Mouse (Mus musculus) myocyte (in vitro differentiated cells): ENCODE measurements at regions not wholly inside any gene's neighbourhood (a gene's known extent, or its start where the extent isn't known, plus 50 kb on each side); places are given as distances from the start of the nearest gene placed in this dataset.

Source experiments
- H3K27me3 ChIP-seq: one replicate; pipeline ENCODE4 v1.6.1; 2011; ENCODE audit not compliant: control insufficient read depth, insufficient read depth, insufficient read length
- H3K36me3 ChIP-seq: one replicate; pipeline ENCODE4 v1.6.1; 2011; ENCODE audit not compliant: control insufficient read depth, insufficient read depth
- H3K4me2 ChIP-seq: one replicate; pipeline ENCODE4 v1.6.1; 2011; ENCODE audit warnings: low read depth, control low read depth
- H3K4me3 ChIP-seq: one replicate; pipeline ENCODE4 v1.5.1; 2011; ENCODE audit warnings: mild to moderate bottlenecking, control low read depth, moderate library complexity
- H3K79me2 ChIP-seq: one replicate; pipeline ENCODE4 v1.6.1; 2011; ENCODE audit not compliant: control insufficient read depth, insufficient read depth
- H3ac ChIP-seq: one replicate; pipeline ENCODE4 v1.6.1; 2011; ENCODE audit not compliant: control insufficient read depth, insufficient read length
- CEBPB ChIP-seq: IDR thresholded peaks from 2 replicates; pipeline ENCODE4 v1.6.1; 2011; ENCODE audit warnings: mild to moderate bottlenecking, moderate library complexity; ENCODE audit not compliant: poor library complexity, insufficient read depth, severe bottlenecking
- E2F4 ChIP-seq: IDR thresholded peaks from one replicate; pipeline ENCODE4 v1.6.1; 2011; ENCODE audit warnings: mild to moderate bottlenecking, control low read depth, moderate library complexity; ENCODE audit not compliant: insufficient read depth
- MAX ChIP-seq: IDR thresholded peaks from one replicate; pipeline ENCODE4 v1.6.1; 2011; ENCODE audit warnings: low read depth, mild to moderate bottlenecking, control low read depth
- MYOD1 ChIP-seq, 3 experiments: IDR thresholded peaks; one replicate each; pipeline ENCODE4 v1.6.1; 2011; ENCODE audit warnings: control low read depth in 2 of 3, low read depth in 2 of 3, mild to moderate bottlenecking in 2 of 3, moderate library complexity in 1 of 3; ENCODE audit not compliant: insufficient read length in 2 of 3, control insufficient read depth in 1 of 3
- MYOG ChIP-seq, 3 experiments: IDR thresholded peaks; one replicate each; pipeline ENCODE4 v1.6.1; 2011; ENCODE audit warnings: control low read depth in 2 of 3, low read depth in 2 of 3, mild to moderate bottlenecking in 2 of 3; ENCODE audit not compliant: insufficient read length in 2 of 3, control insufficient read depth in 1 of 3, insufficient read depth in 1 of 3
- POLR2A ChIP-seq: IDR thresholded peaks from one replicate; pipeline ENCODE4 v1.6.1; 2011; ENCODE audit warnings: low read depth, mild to moderate bottlenecking, control low read depth, moderate library complexity; ENCODE audit not compliant: insufficient read length
- POLR2AphosphoS2 ChIP-seq: IDR thresholded peaks from one replicate; pipeline ENCODE4 v1.6.1; 2011; ENCODE audit warnings: low read depth, control low read depth; ENCODE audit not compliant: insufficient read length
- REST ChIP-seq: IDR thresholded peaks from one replicate; pipeline ENCODE4 v1.6.1; 2011; ENCODE audit warnings: mild to moderate bottlenecking, control low read depth, moderate library complexity; ENCODE audit not compliant: insufficient read depth, insufficient read length
- SRF ChIP-seq: IDR thresholded peaks from one replicate; pipeline ENCODE4 v1.6.1; 2011; ENCODE audit warnings: low read depth; ENCODE audit not compliant: control insufficient read depth, insufficient read length
- TCF12 ChIP-seq: IDR thresholded peaks from one replicate; pipeline ENCODE4 v1.6.1; 2011; ENCODE audit warnings: mild to moderate bottlenecking, control low read depth; ENCODE audit not compliant: poor library complexity, insufficient read depth, severe bottlenecking
- TCF3 ChIP-seq: IDR thresholded peaks from one replicate; pipeline ENCODE4 v1.6.1; 2011; ENCODE audit warnings: low read depth, control low read depth; ENCODE audit not compliant: insufficient read length
- USF1 ChIP-seq: IDR thresholded peaks from one replicate; pipeline ENCODE4 v1.6.1; 2011; ENCODE audit warnings: low read depth, mild to moderate bottlenecking, control low read depth, moderate library complexity

- Histone ChIP-seq H3ac (no peak overlapping the region), H3K27me3 (no peaks in the 10 kb centered on the region), H3K4me3 (no peak overlapping the region), H3K36me3 (no peaks in the 10 kb centered on the region), H3K4me2 (no peak overlapping the region), H3K79me2 (no peaks in the 10 kb centered on the region)
- TF ChIP-seq USF1 (no peak), TCF12 (no peak), SRF (no peak), POLR2A (no peak), REST (no peak), TCF3 (no peak), CEBPB (no peak), POLR2AphosphoS2 (no peak), MYOG (IDR thresholded peaks at IDR 0.05; ENCODE audit: control insufficient read depth in 1 of 3, insufficient read depth in 1 of 3, insufficient read length in 2 of 3, low read depth in 2 of 3) (no peak), MAX (no peak), MYOD1 (IDR thresholded peaks at IDR 0.05; ENCODE audit: control insufficient read depth in 1 of 3, insufficient read length in 2 of 3, low read depth in 2 of 3) (no peak), E2F4 (no peak)
These were observed 59.7 kb upstream of the Ikzf2 start for GRCm38 (mm10) chr1:69746575-69747290.

- Histone ChIP-seq H3K79me2 (no peaks in the 10 kb centered on the region), H3ac (no peak overlapping the region), H3K4me3 (no peak overlapping the region), H3K27me3 (no peaks in the 10 kb centered on the region), H3K36me3 (no peaks in the 10 kb centered on the region), H3K4me2 (no peak overlapping the region)
- TF ChIP-seq MAX (no peak), POLR2AphosphoS2 (no peak), MYOD1 (IDR thresholded peaks at IDR 0.05; ENCODE audit: control insufficient read depth in 1 of 3, insufficient read length in 2 of 3, low read depth in 2 of 3) (no peak), TCF3 (no peak), TCF12 (no peak), E2F4 (no peak), REST (no peak), CEBPB (no peak), USF1 (no peak), MYOG (IDR thresholded peaks at IDR 0.05; ENCODE audit: control insufficient read depth in 1 of 3, insufficient read depth in 1 of 3, insufficient read length in 2 of 3, low read depth in 2 of 3) (no peak), SRF (no peak), POLR2A (no peak)
These were observed 65.7 kb upstream of the Ikzf2 start for GRCm38 (mm10) chr1:69752724-69753123.

GRCm38 (mm10) chr1:69757702-69758101, 69.1 kb upstream of the Spag16 start:
- H3ac ChIP-seq, result no peak overlapping the region
- TF ChIP-seq E2F4 (no peak), CEBPB (no peak), POLR2AphosphoS2 (no peak), REST (no peak), MYOD1 (IDR thresholded peaks at IDR 0.05; ENCODE audit: control insufficient read depth in 1 of 3, insufficient read length in 2 of 3, low read depth in 2 of 3) (no peak), TCF3 (no peak), SRF (no peak), MAX (no peak)
- H3K27me3 ChIP-seq, result no peaks in the 10 kb centered on the region
- H3K79me2 ChIP-seq, result no peaks in the 10 kb centered on the region
- H3K4me2 ChIP-seq, result no peak overlapping the region
- no peaks in the 10 kb centered on the region for H3K36me3 ChIP-seq
- H3K4me3 ChIP-seq, result no peak overlapping the region

- no peaks in the 10 kb centered on the region for H3K36me3 ChIP-seq
- peak overlapping the region; percentile 15 for H3K4me3 ChIP-seq
- TF ChIP-seq CEBPB, result no peak
- no peak for TF ChIP-seq POLR2A
- no peak for TF ChIP-seq USF1
- TF ChIP-seq SRF, result no peak
- no peak for TF ChIP-seq MYOD1 (IDR thresholded peaks at IDR 0.05; ENCODE audit: control insufficient read depth in 1 of 3, insufficient read length in 2 of 3, low read depth in 2 of 3)
- TF ChIP-seq TCF12, result no peak
- TF ChIP-seq MAX, result no peak
- no peak for TF ChIP-seq E2F4
- TF ChIP-seq REST, result no peak
- no peak for TF ChIP-seq POLR2AphosphoS2
- no peaks in the 10 kb centered on the region for H3K79me2 ChIP-seq
- no peak overlapping the region for H3ac ChIP-seq
- H3K27me3 ChIP-seq, result no peaks in the 10 kb centered on the region
- H3K4me2 ChIP-seq, result peak overlapping the region; percentile 68
These were observed 67.2 kb upstream of the Spag16 start for GRCm38 (mm10) chr1:69759544-69759943.
